Mouse (Mus musculus): ENCODE results near the gene Vezt. TPM values are rescaled to one million over a fixed set of nuclear protein-coding genes. Genes with fewer than 3 reads are reported as not detected.

Vezt gene
- total RNA-seq, 2 experiments from 2014 or later, result 58.2 to 62.3 TPM

DNA sequence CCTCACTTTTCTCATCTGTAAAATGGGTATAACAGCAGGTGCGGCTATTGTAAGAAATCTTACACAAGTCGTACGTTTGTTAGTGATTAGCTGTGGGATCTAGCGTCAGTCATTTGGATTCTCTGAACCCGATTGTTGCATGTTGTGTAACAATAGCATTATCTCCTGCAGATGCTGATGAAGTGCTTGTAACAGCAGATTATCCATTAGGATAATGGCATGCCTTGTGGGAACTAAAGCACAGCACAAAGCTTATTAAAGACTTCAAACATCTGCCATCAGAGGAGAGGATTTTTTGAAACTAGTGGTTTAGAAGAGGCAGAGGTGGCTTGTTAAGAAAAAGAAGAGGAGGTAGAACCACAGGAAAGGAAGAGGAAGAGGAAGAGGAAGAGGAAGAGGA, 122.1 kb downstream of the Vezt start:
- DNase-seq (ENCODE audit: low spot score in 2 of 2), result no peak

DNA sequence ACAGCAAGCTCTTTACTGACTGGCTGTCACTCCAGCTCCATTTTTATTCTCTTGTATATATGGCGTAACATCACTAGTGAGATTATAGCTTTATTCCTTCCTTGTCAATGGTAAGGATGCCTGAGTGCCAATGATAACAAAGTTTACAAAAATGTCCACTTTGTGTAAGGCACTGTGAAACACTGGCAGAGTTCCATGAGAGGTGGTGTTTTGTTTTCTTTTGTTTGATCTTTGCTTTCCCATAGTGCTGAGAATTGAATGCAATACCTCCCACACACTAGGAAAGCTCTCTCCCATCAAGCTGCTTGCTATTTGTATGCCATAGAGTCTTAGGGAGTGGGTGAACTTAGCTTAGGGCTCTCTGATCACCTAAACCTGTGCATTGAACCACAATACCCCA, 122.7 kb downstream of the Vezt start:
- DNase-seq (ENCODE audit: low spot score in 2 of 2), result no peak

DNA sequence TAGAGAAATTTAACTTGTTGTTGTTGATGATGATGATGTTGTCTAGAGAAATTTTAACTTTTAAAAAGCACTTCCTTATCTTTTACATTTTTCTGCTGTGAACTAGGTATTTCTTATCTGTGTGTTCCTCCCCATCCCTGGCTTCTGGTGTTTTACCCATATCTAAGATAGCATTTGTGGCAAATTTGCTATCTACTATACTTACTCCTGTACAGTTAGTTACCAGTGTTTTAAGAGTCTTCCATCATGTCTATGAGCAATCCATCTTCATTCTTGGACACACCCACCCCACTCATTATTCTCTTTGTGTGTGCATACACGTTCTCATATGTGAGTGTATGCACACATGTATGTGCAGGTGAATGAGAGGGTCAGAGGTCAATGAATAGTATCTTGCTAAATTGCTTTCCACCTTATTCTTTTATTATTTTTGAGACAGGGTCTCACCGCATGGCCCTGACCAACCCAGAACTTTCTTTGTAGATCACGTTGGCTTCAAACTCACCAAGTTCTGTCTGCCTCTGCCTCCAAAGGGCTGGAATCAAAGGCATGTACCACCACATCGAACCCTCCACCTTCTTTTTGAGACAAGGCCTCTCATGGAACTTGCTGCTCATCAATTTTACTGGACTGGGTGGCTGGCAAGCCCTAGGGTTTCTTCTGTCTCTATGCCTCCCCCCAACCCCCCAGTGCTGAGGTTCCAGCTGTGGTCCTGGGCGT, 123.3 kb downstream of the Vezt start:
- no peak for DNase-seq (ENCODE audit: low spot score in 2 of 2)

DNA sequence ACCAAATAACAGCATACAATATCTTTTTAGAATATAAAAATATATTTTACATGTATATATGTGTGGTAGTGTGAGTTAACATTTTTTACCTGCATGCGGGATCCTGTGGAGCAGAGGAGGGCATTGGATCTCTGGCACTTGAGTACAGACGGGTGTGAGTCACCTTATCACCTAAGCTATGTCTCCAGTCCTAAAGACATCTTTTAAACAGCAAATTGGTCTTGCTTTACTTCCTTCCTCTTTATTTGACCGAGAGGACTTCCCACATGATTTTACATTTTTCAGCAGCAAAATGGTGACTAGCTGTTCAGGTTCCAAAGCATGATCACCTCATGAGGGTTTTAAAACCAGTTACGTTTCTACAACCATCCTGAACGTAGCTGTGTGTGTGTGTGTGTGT, 124.3 kb downstream of the Vezt start:
- DNase-seq (ENCODE audit: low spot score in 2 of 2), result no peak

DNA sequence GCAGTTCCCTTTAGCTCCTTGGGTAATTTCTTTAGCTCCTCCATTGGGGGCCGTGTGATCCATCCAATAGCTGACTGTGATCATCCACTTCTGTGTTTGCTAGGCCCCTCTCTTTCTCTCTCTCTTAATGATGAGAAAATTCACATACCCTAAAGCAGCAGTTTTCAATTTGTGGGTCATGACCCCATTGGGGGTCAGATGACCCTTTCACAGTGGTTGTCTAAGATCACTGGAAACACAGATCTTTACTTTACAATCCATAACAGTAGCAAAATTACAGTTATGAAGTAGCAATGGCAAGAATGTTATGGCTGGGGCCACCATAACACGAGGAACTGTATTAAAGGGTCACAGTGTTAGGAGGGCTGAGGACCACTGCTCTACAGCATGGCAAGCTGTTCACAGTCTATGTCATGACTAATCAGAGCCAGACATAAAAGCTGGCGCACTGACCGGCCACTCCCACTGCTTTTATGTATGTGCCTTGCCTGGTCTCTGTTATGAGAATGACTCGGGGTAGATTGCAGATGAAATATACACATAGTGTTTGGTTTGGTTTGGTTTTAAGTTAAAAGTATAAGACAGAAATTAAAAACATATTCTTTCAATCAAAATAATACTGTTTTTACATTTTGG, 125.7 kb downstream of the Vezt start:
- no peak for DNase-seq (ENCODE audit: low spot score in 2 of 2)

DNA sequence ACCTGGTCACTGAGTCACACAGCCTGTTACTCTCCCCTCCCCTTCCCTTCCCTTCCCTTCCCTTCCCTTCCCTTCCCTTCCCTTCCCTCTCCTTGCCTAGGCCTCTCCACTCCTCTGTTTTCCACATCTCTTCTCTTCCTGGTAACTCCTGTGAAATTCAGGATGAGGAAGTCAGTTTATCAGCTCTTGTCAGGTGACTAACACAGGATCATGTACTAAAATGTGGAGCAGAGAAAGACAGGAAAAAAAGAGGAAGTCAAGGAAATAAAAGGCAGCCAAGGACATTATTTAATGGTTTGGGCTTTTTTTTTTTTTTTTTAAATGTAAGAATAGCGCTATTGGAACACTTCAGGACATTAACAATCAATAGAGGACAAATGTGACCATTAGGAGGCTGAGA, 126.6 kb downstream of the Vezt start:
- DNase-seq (ENCODE audit: low spot score in 2 of 2), result no peak

DNA sequence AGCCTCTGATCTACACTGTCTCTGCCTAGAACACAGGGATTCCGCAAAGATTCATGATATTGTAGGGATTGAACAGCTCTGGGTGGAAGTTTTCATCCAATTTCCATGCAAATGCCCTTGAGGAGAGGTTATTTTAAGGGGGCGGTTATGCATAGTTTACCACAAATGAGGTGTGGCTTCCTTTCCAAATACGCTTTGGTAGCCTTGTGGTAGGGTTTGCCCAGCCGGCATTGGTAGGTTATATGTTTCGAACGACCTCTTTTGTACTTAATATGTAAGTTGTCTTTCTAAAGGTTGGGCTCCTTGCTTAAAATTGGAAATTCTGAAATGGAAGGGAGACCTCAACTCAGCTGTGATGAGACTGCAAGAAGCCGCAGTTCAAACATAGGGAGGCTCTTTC, 127.1 kb downstream of the Vezt start:
- no peak for DNase-seq (ENCODE audit: low spot score in 2 of 2)

DNA sequence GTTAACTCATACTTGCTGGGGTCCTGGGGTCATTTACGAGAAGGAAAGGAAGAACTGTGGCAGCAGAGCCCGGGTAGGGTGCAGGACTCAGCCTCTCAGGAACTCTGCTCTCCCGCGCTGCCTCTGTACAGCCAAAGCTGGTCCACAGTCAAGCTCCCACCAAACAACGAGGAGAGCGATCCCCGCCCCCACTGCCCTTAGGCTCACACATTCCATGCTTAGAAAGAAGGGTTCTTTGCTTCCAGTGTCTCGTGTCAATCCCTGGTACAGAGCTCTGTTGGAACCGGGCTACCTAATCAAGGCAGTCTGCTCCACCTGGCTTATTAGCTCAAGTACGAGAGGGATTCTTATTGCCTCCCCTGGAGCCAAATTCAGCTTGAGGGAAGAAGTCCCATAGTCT, 128.2 kb downstream of the Vezt start:
- no peak for DNase-seq (ENCODE audit: low spot score in 2 of 2)

DNA sequence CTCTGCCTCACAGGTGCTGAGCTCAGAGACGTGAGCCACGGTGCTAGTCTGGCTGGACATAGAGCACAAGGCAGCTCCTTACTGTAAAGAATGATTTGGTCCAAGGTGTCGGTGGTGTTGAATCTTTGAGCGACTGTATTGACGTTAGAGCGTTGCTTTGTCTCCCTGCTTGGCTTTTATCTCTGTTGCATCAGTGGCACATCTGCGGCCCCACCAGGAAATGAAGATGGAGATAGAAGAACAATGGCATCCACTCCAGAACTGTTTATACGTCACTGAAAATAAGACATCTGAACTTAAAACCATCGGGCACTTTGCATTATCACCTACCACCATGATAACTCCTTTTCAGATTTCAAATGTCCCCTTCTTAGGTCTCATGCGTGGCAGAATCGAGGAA, 135.7 kb downstream of the Vezt start:
- DNase-seq (ENCODE audit: low spot score in 2 of 2), result no peak

DNA sequence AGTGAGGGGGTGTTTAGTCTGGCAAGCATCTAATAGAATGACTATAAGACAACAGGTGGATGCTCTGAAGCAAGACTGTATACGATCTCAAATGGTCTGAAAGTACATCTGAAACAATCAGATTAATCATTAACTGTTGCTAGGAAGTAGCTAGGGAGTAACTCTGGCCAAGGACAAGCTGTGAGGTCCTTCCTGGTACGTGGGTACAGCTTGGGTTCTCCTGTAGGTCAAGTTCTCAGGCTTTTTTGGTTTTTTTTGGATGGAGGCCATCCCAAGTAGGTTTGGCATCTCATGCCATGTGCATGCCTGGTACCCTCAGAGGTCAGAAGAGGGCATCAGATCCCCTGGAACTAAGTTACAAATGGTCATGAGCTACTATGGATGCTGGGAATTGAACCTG, 136.3 kb downstream of the Vezt start:
- no peak for DNase-seq (ENCODE audit: low spot score in 2 of 2)

DNA sequence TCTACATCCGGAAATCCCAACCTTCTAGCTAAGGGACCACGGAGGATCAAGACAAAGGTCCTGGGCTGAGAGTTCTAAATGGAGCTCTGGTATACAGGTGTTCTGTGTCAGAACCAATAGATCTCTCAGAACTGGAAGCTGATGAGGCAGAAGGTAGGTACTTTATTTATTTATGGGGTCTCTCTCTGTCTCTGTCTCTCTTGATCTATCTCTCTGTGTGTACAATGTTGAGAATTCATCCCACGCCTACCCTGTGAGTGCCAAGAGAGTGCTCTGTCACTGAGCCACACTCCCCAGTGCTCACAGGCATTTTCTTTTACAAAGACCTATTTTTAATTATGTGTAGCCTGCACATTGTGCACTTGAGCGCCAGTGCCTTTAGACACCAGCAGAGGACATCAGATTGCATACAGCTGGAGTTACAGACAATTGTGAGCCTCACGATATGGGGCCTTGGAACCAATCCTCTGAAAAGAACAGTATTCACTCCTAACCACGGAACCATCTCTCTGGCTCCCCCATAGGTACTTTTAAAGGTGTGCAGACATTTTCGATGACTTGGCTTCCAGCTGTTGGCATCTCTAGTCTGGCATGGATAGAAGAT, 138.5 kb downstream of the Vezt start, which contains the start of gene Metap2:
Gene Metap2, minus strand, starts transcription at position 51 of the 604 bp plus-strand sequence.
- no peak for DNase-seq (ENCODE audit: low spot score in 2 of 2)

DNA sequence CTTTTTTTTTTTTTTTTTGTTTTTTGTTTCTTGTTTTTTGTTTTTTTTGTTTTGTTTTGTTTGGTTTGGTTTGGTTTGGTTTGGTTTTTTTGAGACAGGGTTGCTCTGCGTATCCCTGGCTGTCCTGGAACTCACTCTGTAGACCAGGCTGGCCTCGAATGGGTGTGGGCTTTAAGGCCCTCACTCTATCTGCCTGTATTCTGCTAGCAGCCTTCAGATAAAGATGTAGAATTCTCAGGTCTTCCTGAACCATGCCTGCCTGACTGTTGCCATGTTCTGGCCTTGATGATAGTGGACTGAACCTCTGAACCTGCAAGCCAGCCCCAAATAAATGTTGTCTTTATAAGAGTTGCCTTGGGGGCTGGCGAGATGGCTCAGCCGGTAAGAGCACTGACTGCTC, 143.1 kb downstream of the Vezt start:
- DNase-seq (ENCODE audit: low spot score in 2 of 2), result no peak

DNA sequence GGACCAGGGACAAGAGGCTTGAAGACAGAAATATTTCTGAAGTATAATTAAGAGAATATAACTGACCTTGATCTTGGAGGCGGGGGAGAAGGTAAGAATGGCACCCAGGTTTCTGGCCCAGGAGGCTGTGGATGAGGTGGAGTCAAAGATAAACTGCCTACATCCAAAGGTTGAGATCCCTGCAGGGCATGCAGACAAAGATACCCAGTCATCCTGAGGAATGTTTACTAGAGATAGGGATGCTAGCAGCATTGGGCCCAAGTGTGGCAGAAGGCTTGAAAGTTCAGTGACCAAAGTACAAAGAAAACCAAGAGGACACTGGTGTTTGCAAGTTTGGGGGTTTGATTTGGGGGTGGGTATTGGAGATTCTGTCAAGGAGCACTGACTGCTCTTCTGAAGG, 144.6 kb downstream of the Vezt start:
- DNase-seq (ENCODE audit: low spot score in 2 of 2), result no peak

DNA sequence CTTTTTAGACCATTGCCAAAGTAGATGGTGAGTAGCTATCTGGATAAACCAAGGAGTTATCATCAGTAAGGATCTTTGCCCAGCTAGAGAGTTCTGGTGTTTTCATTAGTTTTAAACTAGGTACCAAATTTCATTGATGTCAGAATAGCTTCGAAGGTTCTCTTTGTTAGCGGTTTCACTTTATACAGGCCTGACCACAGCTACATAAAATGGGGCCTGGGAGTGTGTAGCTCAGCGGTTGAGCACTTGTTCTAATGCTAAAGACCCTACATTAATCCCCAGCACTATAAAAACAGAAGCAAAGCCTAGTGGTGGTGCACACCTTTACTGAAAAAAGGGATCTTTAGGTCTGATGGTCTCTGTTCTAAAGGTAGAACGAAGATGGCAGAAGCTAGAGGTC, 145.1 kb downstream of the Vezt start:
- no peak for DNase-seq (ENCODE audit: low spot score in 2 of 2)

DNA sequence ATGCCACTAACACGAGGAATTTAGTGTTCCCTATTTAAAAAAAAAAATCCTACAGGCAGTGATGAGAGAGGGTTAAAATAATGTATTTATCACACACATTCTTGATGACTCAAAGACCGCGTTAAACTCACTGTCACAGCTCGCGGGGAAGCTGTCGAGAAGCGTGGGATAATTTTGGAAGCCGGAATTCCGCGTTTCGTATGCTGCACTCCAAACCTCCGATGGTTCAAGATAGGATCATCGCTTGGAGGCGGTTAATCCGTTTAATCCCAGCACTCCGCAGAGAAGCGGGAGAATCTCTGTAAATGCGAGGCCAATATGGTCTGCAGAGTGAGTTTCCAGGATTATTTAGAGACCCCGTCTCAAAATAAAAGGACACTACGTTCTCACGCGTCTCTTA, 145.6 kb downstream of the Vezt start:
- peak; percentile 40 to 69 for DNase-seq (ENCODE audit: low spot score in 2 of 2)

DNA sequence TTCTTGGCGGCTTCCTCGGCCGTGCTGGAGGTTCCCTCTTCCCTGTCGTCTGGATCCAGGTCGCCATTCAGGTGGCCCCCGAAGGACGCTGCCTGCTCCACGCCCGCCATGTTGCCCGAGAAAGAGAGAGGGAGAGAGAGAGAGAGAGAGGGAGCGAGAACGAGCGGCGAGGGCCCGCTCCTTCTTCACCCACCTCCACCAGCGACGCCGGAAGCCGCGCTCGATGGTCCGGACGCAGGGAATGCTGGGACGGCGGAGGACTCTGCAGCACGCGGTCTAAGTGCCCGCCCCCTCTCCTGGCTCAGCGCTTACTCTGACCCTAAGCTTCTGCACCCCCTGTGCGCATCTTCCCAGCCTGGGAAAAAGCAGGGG, 146.1 kb downstream of the Vezt start:
- DNase-seq (ENCODE audit: low spot score in 2 of 2), result peak; percentile 86 to 93

Small RNAs within 50 kb of the gene (microRNA-seq; reads per million reads assigned to microRNA genes)
- 102 to 103 reads per million in 2 experiments for gene Mir331

Other genes starting within 250 kb of the Vezt start
- gene Usp44, start 204.3 kb downstream of the Vezt start, total RNA-seq (2021), result not detected
- 100 to 1,000 TPM; 114 to 116 TPM for gene Metap2, start 138.7 kb downstream of the Vezt start, total RNA-seq (2021)
- gene Fgd6, start 184 bp upstream of the Vezt start, total RNA-seq (2021), result 1 to 10 TPM; 9.8 to 9.9 TPM
- gene Nr2c1, start 112.2 kb upstream of the Vezt start, total RNA-seq (2021), result 1 to 10 TPM; 8.1 to 8.7 TPM
- gene Ndufa12, start 162.9 kb upstream of the Vezt start, total RNA-seq (2021), result 100 to 1,000 TPM; 281 to 292 TPM